Mouse (Mus musculus) midbrain, embryonic 12.5 days (tissue): Measurements from ENCODE around the gene Syna. TPM values are rescaled to one million over a fixed set of nuclear protein-coding genes. Genes with fewer than 3 reads are reported as not detected.
A peak's percentile ranks its signal among the peaks of the same experiment; 100 is the strongest.

Experiments used
- ATAC-seq: fragments of 200-750 bp; cut with Nextera tagmentation; 2 replicates; pipeline ENCODE4 v1.8.0; 2017; ENCODE audit warnings: low read depth, moderate TSS enrichment, moderate library complexity; ENCODE audit not compliant: low FRiP score
- H3K27ac ChIP-seq: fragments of 300-500 bp; sonication (generic); replicated peaks from 2 replicates; pipeline ENCODE4 v1.5.1; 2016; ENCODE audit warnings: mild to moderate bottlenecking
- H3K27me3 ChIP-seq: fragments of 300-500 bp; sonication (generic); 2 replicates; pipeline ENCODE4 v1.6.1; 2016; ENCODE audit warnings: mild to moderate bottlenecking
- H3K36me3 ChIP-seq: fragments of 300-500 bp; sonication (generic); 2 replicates; pipeline ENCODE4 v1.6.1; 2016
- H3K4me1 ChIP-seq: fragments of 300-500 bp; sonication (generic); 2 replicates; pipeline ENCODE4 v1.6.1; 2016
- H3K4me2 ChIP-seq: fragments of 300-500 bp; sonication (generic); replicated peaks from 2 replicates; pipeline ENCODE4 v1.6.1; 2016; ENCODE audit warnings: mild to moderate bottlenecking, moderate library complexity
- H3K4me3 ChIP-seq: fragments of 300-500 bp; sonication (generic); 2 replicates; pipeline ENCODE4 v1.5.1; 2016; ENCODE audit warnings: mild to moderate bottlenecking
- H3K9ac ChIP-seq: fragments of 300-500 bp; sonication (generic); replicated peaks from 2 replicates; pipeline ENCODE4 v1.6.1; 2016; ENCODE audit warnings: mild to moderate bottlenecking, moderate library complexity
- H3K9me3 ChIP-seq: fragments of 300-500 bp; sonication (generic); 2 replicates; pipeline ENCODE4 v1.6.1; 2016; ENCODE audit warnings: mild to moderate bottlenecking
- WGBS: fragments of 180-500 bp; shearing (Covaris S2); methylation state at CpG from one replicate; pipeline ENCODE4 v1.1.7; 2016; 5-methylcytosine and 5-hydroxymethylcytosine counted together
- polyA plus RNA-seq: library from polyadenylated mRNA; unstranded; fragments of >200 nt; fragmentation: Nextera tagmentation; extraction: Ambion mirVana; gene quantifications from 2 replicates; pipeline ENCODE4 v1.2.1, GENCODE M21; 2016

Syna gene
- polyA plus RNA-seq, 1 experiment from 2014 or later = 0.13 TPM

GRCm38 (mm10) chr5:134581146-134581545, 21.2 kb upstream of the Syna start, which contains the start of gene Rfc2:
TSS of gene Rfc2 (plus strand) at chr5:134581366.
- no peak within 1 kb of the TSS for H3K4me3 ChIP-seq

GRCm38 (mm10) chr5:134579135-134579534, 19.2 kb upstream of the Syna start:
- H3K36me3 ChIP-seq = no peaks in the 10 kb centered on the region
- H3K4me1 ChIP-seq = peaks cover 12% of the 10 kb centered on the region
- no peak overlapping the region for H3K9ac ChIP-seq
- no peaks in the 10 kb centered on the region for H3K9me3 ChIP-seq
- H3K4me2 ChIP-seq = no peak overlapping the region
- no peak overlapping the region for H3K4me3 ChIP-seq
- no peak overlapping the region for H3K27ac ChIP-seq
- no peaks in the 10 kb centered on the region for H3K27me3 ChIP-seq
- no peak for ATAC-seq
- 56% methylated on average over 3 of the region's 3 CpGs for WGBS

More at GRCm38 (mm10) chr5:134581146-134581545, 21.2 kb upstream of the Syna start, which contains the start of gene Rfc2:
- H3K27me3 ChIP-seq = no peaks in the 10 kb centered on the region
- WGBS = 91% methylated on average over 5 of the region's 5 CpGs
- H3K9ac ChIP-seq = no peak within 1 kb of the TSS
- no peak for ATAC-seq
- peaks cover 5% of the 10 kb centered on the region; the same call in 1 of the 2 replicates for H3K36me3 ChIP-seq
- no peak within 1 kb of the TSS for H3K27ac ChIP-seq
- no peaks in the 10 kb centered on the region for H3K9me3 ChIP-seq
- peaks cover 14% of the 10 kb centered on the region for H3K4me1 ChIP-seq
- H3K4me2 ChIP-seq = no peak within 1 kb of the TSS

- Histone ChIP-seq H3K27me3 (no peaks in the 10 kb centered on the region), H3K4me3 (no peak overlapping the region), H3K27ac (no peak overlapping the region), H3K9ac (no peak overlapping the region), H3K4me1 (peaks cover under 1% of the 10 kb centered on the region), H3K36me3 (no peaks in the 10 kb centered on the region), H3K9me3 (no peaks in the 10 kb centered on the region), H3K4me2 (no peak overlapping the region)
- 85% methylated on average over 7 of the region's 7 CpGs for WGBS
- no peak for ATAC-seq
Observed at GRCm38 (mm10) chr5:134577534-134577933, 17.6 kb upstream of the Syna start.

DNA sequence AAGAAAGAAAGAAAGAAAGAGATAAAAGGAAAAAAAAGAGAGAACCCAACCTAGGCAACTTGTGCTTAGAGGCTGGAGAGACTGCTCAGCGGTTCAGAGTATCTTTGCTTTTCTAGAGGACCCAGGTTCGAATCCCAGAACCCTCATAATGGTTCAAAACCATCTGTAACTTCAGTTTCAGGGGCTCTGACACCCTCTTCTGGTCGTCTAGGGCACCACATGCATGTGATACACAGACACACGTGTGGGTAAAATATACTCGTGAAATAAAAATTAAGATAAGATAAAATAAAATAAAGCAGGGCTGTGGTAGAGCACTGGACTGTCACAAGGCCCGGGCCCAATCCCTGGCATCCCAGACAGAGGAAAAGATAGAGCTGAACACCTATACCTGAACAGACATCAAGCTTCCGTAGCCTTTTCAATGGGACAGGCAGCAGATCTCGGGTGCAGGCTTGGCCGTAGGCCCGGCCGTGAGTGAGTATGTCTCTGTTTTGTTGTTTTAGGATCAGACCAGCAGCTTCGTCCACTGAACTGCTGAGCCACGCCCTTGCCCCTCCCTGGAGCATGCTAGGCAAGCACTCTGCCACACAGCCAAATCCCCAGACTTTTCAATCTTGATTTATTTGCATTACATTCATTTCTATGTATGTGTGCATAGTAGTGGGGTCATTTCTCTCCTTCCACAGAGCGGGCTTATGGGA, 16.7 kb upstream of the Syna start:
- WGBS = 75% methylated on average over 14 of the region's 14 CpGs
- Histone ChIP-seq H3K9me3 (no peaks in the 10 kb centered on the region), H3K27me3 (no peaks in the 10 kb centered on the region), H3K9ac (no peak overlapping the region), H3K4me3 (no peak overlapping the region), H3K27ac (no peak overlapping the region), H3K4me1 (peaks cover 8% of the 10 kb centered on the region), H3K36me3 (no peaks in the 10 kb centered on the region), H3K4me2 (no peak overlapping the region)
- no peak for ATAC-seq

DNA sequence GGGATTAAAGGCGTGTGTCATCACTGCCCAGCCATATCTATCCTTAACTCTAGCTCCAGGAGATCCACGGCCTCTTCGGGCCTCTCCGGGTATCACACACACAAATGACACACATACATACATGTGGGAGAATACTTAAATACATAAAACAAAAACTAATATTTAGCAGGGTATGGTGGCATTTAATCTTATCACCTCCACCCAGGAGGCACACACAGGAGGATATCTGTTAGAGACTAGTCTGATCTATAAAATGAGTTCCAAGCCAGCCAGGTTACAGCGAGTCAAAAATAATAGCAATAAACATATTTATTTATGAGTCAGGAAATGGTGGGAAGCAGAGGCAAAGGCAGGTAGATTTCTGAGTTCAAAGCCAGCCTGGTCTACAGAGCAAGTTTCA, 15.9 kb upstream of the Syna start:
- peaks cover 8% of the 10 kb centered on the region for H3K4me1 ChIP-seq
- no peaks in the 10 kb centered on the region for H3K9me3 ChIP-seq
- no peak overlapping the region for H3K4me3 ChIP-seq
- 98% methylated on average over 5 of the region's 5 CpGs for WGBS
- no peak for ATAC-seq
- no peaks in the 10 kb centered on the region for H3K36me3 ChIP-seq
- H3K4me2 ChIP-seq = no peak overlapping the region
- no peaks in the 10 kb centered on the region for H3K27me3 ChIP-seq
- no peak overlapping the region for H3K27ac ChIP-seq
- no peak overlapping the region for H3K9ac ChIP-seq

DNA sequence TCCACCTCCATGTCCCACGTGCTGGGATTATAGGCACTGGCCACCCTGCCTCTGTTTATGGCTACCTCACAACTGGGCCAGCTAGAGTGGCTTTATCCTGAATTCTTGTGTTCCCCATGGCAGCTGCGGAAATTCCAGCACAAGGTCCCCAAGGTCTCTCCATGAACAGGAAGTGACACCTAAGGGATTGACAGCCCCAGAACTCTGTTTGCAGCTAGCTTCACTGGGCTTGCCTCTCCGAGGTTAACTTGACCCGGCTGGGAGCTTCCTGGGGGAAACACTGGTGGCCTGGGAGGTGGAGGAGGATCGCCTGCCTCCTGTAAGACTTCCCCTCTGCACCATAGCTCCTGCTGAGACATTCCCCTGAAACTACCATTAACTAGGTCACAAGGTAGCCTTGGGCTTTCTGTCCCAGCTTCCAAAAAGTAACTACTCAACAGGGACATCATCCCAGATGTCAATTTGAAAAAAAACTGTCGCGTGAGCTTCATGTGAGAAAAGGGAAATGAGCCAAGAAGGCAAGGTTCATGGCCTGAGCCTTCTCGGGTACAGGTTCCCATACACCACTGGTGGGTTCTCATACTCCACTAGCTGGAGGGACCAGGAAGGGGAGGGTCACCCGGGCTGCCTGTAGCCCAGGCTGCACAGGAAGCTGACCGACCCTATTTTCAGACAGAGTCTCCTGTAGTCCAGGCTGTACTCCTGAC, 12.7 kb upstream of the Syna start:
- H3K36me3 ChIP-seq = no peaks in the 10 kb centered on the region
- peaks cover 8% of the 10 kb centered on the region for H3K4me1 ChIP-seq
- peak overlapping the region; percentile 44; the same call in 1 of the 2 replicates for H3K4me3 ChIP-seq
- H3K9me3 ChIP-seq = no peaks in the 10 kb centered on the region
- no peak for ATAC-seq
- H3K9ac ChIP-seq = no peak overlapping the region
- 48% methylated on average over 10 of the region's 10 CpGs for WGBS
- H3K4me2 ChIP-seq = peak overlapping the region; percentile 64
- H3K27ac ChIP-seq = no peak overlapping the region
- H3K27me3 ChIP-seq = no peaks in the 10 kb centered on the region

DNA sequence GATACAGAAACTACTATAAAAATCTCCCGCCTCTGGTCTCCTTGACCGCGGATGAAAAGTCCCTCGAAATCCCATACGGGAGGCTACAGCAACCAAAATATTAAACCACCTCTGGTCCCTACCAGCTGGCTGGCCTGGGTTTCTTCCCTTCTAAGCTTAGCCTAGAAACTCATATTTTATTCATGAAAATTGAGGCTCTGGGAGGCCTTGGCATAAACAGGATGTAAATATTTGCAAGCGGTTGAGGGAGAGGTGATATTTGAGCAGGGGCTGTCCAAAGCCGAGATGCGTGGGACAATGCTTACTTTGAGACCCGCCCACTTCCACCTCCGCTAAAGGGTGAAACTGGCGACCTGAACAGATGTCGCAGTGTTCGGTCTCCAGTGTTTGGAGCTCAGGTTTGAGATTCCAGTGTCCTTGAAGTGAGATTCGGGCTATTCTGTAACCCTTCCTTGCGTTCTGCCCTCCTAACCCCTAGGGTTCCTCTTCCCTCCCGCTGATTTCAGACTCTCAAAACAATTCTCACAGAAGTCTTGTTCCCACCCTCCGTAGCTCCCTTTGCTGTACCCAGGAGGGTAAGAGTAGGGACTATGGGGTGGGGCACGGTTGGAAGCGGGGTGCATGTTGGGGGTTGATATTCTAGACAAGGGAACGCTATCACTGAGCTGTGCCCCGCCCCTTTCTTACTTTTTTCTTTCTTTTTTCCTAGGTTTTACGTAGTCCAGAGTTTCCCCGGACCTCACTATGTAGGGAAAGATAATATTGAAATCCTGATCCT, 11.9 kb upstream of the Syna start:
- 1% methylated on average over 23 of the region's 23 CpGs for WGBS
- H3K36me3 ChIP-seq = no peaks in the 10 kb centered on the region
- ATAC-seq = peak; percentile 81
- peak overlapping the region; percentile 44 for H3K4me3 ChIP-seq
- H3K9ac ChIP-seq = peak overlapping the region; percentile 38; the same call in 1 of the 2 replicates
- no peaks in the 10 kb centered on the region for H3K9me3 ChIP-seq
- H3K27ac ChIP-seq = peak overlapping the region; percentile 71
- no peaks in the 10 kb centered on the region for H3K27me3 ChIP-seq
- peaks cover 8% of the 10 kb centered on the region for H3K4me1 ChIP-seq
- H3K4me2 ChIP-seq = peak overlapping the region; percentile 64

GRCm38 (mm10) chr5:134568964-134569491, 9.1 kb upstream of the Syna start:
- Histone ChIP-seq H3K4me1 (peaks cover 8% of the 10 kb centered on the region), H3K27ac (no peak overlapping the region)

DNA sequence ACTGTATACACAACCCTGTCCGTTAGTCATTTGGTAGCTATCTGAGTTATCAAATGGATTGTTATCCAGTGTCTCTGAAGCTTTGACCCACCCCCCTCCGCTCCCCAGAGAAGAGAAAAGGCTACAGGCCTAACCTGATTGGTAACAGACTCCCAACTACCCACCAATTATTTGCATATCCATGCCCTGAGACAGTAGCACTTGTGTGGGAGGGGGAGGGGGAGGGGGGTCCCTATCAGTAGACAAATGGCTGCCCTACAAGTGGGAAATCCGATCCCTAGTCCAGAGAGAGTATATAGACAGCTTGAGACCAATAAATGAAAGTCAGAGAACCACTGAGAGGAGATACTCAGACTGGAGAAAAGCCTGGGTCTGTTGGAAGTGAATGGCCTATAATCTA, 8.1 kb upstream of the Syna start:
- Histone ChIP-seq H3K4me3 (no peak overlapping the region), H3K27me3 (no peaks in the 10 kb centered on the region), H3K9ac (no peak overlapping the region), H3K27ac (no peak overlapping the region), H3K36me3 (no peaks in the 10 kb centered on the region), H3K4me1 (peaks cover 8% of the 10 kb centered on the region), H3K9me3 (no peaks in the 10 kb centered on the region), H3K4me2 (no peak overlapping the region)
- WGBS = 74% methylated on average over 3 of the region's 3 CpGs
- ATAC-seq = no peak

More at GRCm38 (mm10) chr5:134568964-134569491, 9.1 kb upstream of the Syna start:
- 68% methylated on average over 8 of the region's 8 CpGs for WGBS
- Histone ChIP-seq H3K9ac (no peak overlapping the region), H3K27me3 (no peaks in the 10 kb centered on the region), H3K9me3 (no peaks in the 10 kb centered on the region), H3K4me2 (no peak overlapping the region), H3K4me3 (no peak overlapping the region), H3K36me3 (no peaks in the 10 kb centered on the region)
- no peak for ATAC-seq

DNA sequence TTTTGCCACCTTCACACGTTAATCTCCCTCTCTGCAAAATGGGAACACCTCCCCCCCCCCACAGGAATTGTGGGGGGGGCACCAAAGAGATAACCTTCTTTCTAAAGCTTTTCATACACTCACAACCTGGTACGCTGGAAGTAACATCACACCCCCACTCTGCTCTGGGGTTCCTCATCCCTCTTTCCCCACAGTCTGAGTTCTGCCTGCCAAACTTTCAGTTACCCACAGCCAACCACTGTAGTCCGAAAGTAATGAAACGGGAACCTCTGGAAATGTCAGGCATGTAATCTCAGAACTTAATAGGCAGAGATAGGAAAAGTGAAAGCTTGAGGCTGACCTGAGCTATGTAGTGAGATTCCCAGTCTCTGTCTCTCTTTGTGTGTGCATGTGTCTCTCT, 7.5 kb upstream of the Syna start:
- Histone ChIP-seq H3K4me2 (no peak overlapping the region), H3K27me3 (no peaks in the 10 kb centered on the region), H3K9me3 (no peaks in the 10 kb centered on the region), H3K9ac (no peak overlapping the region), H3K4me3 (no peak overlapping the region), H3K27ac (no peak overlapping the region), H3K36me3 (no peaks in the 10 kb centered on the region), H3K4me1 (peaks cover 6% of the 10 kb centered on the region)
- no peak for ATAC-seq
- WGBS = 80% methylated on average over 4 of the region's 4 CpGs

- no peak for ATAC-seq
- Histone ChIP-seq H3K9ac (no peak overlapping the region), H3K4me1 (no peaks in the 10 kb centered on the region), H3K4me3 (no peak overlapping the region), H3K27ac (no peak overlapping the region), H3K9me3 (no peaks in the 10 kb centered on the region), H3K4me2 (no peak overlapping the region), H3K27me3 (no peaks in the 10 kb centered on the region), H3K36me3 (no peaks in the 10 kb centered on the region)
- 94% methylated on average over 6 of the region's 6 CpGs for WGBS
Observed at GRCm38 (mm10) chr5:134565696-134566095, 5.7 kb upstream of the Syna start.

DNA sequence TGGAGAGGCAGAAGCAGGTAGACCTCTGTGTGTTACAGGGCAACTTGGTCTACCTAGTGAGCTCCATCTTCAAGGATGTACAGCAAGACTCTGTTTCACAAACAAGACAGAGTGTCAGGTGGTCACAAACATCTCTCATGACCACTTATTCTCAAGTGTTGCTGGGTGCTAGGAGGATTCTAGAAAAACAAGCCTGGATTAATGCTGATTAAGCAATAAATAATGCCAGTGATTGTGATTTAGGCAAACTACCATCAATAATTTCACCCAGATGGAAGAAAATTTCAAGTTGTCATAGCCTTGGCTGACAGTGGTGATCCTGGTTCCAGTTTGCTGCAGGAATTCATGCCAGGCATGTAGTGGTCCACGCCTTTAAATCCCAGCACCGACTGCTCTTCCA, 4.3 kb upstream of the Syna start:
- WGBS = 95% methylated on average over 2 of the region's 2 CpGs
- Histone ChIP-seq H3K9me3 (no peaks in the 10 kb centered on the region), H3K27me3 (no peaks in the 10 kb centered on the region), H3K4me1 (no peaks in the 10 kb centered on the region), H3K4me2 (no peak overlapping the region), H3K27ac (no peak overlapping the region), H3K9ac (no peak overlapping the region), H3K4me3 (no peak overlapping the region), H3K36me3 (no peaks in the 10 kb centered on the region)
- no peak for ATAC-seq
